Mouse (Mus musculus): ENCODE results near the gene Cd274. TPM values are rescaled to one million over a fixed set of nuclear protein-coding genes. Genes with fewer than 3 reads are reported as not detected.

The Cd274 gene
- polyA plus RNA-seq, 1 experiment from 2014 or later = 0.14 TPM

Other genes starting within 250 kb of the Cd274 start
- 14.4 and 15.7 TPM in 2 replicates for gene Jak2, start 115.6 kb upstream of the Cd274 start, polyA plus RNA-seq (2016; fragmentation: Nextera tagmentation; extraction: Ambion mirVana)
- 3.9 and 9.0 TPM in 2 replicates for gene Insl6, start 42.1 kb upstream of the Cd274 start, polyA plus RNA-seq (2016; fragmentation: Nextera tagmentation; extraction: Ambion mirVana)
- 0.45 and 0.46 TPM in 2 replicates for gene Rln1, start 32.8 kb upstream of the Cd274 start, polyA plus RNA-seq (2016; fragmentation: Nextera tagmentation; extraction: Ambion mirVana)
- gene Plgrkt, start 65 bp upstream of the Cd274 start, polyA plus RNA-seq (2016; fragmentation: Nextera tagmentation; extraction: Ambion mirVana) = 69.4 and 72.8 TPM in 2 replicates
- 0.15 TPM in 1 of 2 replicates, not detected in the other for gene Pdcd1lg2, start 43.5 kb downstream of the Cd274 start, polyA plus RNA-seq (2016; fragmentation: Nextera tagmentation; extraction: Ambion mirVana)
- gene Ric1, start 154.8 kb downstream of the Cd274 start, polyA plus RNA-seq (2016; fragmentation: Nextera tagmentation; extraction: Ambion mirVana) = 30.6 and 31.4 TPM in 2 replicates